Mouse (Mus musculus): ENCODE measurements at regions not wholly inside any gene's neighbourhood (a gene's known extent, or its start where the extent isn't known, plus 50 kb on each side); places are given as distances from the start of the nearest gene placed in this dataset.

GRCm38 (mm10) chr7:79222626-79223335 is 50.2 kb upstream of the Abhd2 start:
- Histone ChIP-seq H3K4me2 (ENCODE audit: low read depth, low read length) (no peak overlapping the region), H3K4me3 (ENCODE audit: low read length) (no peak overlapping the region), H3K9me3 (ENCODE audit: control insufficient read depth, low read length) (no peaks in the 10 kb centered on the region), H3K36me3 (ENCODE audit: control insufficient read depth, insufficient read depth, low read length) (no peaks in the 10 kb centered on the region), H3K27me3 (replicated peaks; ENCODE audit: control insufficient read depth, insufficient read depth, low read length) (no peaks in the 10 kb centered on the region), H3K9ac (ENCODE audit: low read depth, low read length) (no peak overlapping the region), H3K4me1 (ENCODE audit: control insufficient read depth, insufficient read depth, low read length) (peaks cover 4% of the 10 kb centered on the region; the same call in 1 of the 2 replicates), H3K27ac (ENCODE audit: low read length) (no peak overlapping the region)
- ATAC-seq: no peak
- WGBS: 90% methylated on average over 9 of the region's 9 CpGs

Data from intestine, embryonic 16.5 days (tissue).